Mouse (Mus musculus): Measurements from ENCODE around the gene Rptn. TPM values are rescaled to one million over a fixed set of nuclear protein-coding genes. Genes with fewer than 3 reads are reported as not detected.
A peak's percentile ranks its signal among the peaks of the same experiment; 100 is the strongest.
"Not testable (repeated sequence)": the region's sequence is repeated elsewhere in the genome, so short reads cannot be mapped to it uniquely, and the experiment has no call there.

Rptn gene
- polyA plus RNA-seq, 1 experiment from 2014 or later = not detected

DNA sequence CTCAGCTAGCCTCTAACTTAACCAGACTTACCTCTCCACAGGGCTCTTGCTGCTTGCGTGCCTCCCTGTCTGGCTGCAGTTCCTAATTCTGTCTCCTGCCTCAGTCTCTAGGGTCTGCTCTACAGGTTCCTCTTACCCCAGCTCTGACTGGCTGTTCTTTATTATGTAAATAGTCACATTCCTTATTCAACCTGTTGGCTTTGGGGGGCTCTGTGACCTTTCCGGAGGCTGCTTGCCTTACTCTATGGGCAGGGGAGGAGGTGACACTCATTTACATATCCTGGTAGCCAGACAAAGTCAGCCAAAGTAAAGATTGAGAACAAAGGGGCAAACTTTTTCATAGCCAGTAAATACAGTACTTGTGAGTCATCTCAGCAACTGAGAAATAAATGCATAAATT, 18.4 kb downstream of the Rptn start:
- Histone ChIP-seq H3K4me2 (no peak overlapping the region), H3K9ac (no peak overlapping the region), H3K9me3 (no peaks in the 10 kb centered on the region), H3K4me1 (no peaks in the 10 kb centered on the region), H3K4me3 (no peak overlapping the region), H3K27ac (no peak overlapping the region), H3K36me3 (no peaks in the 10 kb centered on the region), H3K27me3 (no peaks in the 10 kb centered on the region)
- no peak for ATAC-seq (ENCODE audit: borderline replicate concordance, extremely low read depth, low FRiP score, low TSS enrichment)
- WGBS = 20% methylated on average over 2 of the region's 2 CpGs

DNA sequence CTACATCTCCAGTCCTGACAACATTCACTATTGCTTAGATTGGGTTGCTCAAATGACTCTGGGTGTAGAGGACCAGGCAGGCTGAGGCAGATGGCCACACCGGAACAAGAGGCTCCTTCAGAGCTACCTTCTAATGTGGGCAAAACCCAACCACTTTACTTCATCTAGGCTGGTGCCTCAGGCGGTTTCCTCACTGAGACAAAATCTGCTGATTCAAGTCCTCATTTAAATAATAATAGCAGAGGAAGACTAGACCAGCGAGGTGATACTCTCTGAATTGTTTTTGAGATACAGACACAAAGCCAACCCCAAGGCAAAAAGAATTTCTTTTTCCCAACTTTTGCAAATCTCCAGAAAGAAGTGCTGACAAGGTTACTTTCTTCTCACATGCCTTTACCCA, 38.2 kb downstream of the Rptn start:
- Histone ChIP-seq H3K27me3 (no peaks in the 10 kb centered on the region), H3K4me2 (no peak overlapping the region), H3K4me3 (no peak overlapping the region), H3K9me3 (no peaks in the 10 kb centered on the region), H3K9ac (no peak overlapping the region), H3K27ac (no peak overlapping the region), H3K36me3 (no peaks in the 10 kb centered on the region), H3K4me1 (no peaks in the 10 kb centered on the region)
- 66% methylated on average over 3 of the region's 3 CpGs for WGBS
- ATAC-seq (ENCODE audit: borderline replicate concordance, extremely low read depth, low FRiP score, low TSS enrichment) = no peak

DNA sequence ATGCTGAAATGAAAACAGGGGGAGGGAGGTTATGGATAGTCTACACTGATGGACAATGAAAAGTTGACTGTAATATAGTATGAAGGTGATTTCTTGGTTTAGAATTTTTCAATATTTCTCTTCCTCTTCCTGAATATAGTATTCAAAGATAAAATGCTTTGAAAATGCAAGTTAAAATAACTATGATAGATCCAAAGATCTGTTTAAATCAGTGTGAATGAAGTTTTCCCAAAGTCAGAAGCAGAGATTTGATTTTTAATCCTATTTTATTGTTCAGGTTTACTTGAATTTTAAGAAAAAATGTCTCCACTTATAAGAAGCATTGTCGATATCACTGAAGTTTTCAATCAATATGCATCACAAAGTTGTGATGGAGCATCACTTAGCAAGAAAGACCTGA, 48.5 kb downstream of the Rptn start, which contains the start of gene Tchh:
Gene Tchh (plus strand): TSS at position 301 of the 400 bp plus-strand sequence.
- no peak for ATAC-seq (ENCODE audit: borderline replicate concordance, extremely low read depth, low FRiP score, low TSS enrichment)
- Histone ChIP-seq H3K4me1 (peaks cover 25% of the 10 kb centered on the region), H3K27ac (no peak within 1 kb of the TSS), H3K4me3 (peak within 1 kb of the TSS; percentile 58), H3K27me3 (peaks cover 37% of the 10 kb centered on the region), H3K4me2 (peak within 1 kb of the TSS; percentile 95), H3K9ac (no peak within 1 kb of the TSS), H3K9me3 (no peaks in the 10 kb centered on the region), H3K36me3 (no peaks in the 10 kb centered on the region)
- 90% methylated on average over 1 of the region's 1 CpGs for WGBS

DNA sequence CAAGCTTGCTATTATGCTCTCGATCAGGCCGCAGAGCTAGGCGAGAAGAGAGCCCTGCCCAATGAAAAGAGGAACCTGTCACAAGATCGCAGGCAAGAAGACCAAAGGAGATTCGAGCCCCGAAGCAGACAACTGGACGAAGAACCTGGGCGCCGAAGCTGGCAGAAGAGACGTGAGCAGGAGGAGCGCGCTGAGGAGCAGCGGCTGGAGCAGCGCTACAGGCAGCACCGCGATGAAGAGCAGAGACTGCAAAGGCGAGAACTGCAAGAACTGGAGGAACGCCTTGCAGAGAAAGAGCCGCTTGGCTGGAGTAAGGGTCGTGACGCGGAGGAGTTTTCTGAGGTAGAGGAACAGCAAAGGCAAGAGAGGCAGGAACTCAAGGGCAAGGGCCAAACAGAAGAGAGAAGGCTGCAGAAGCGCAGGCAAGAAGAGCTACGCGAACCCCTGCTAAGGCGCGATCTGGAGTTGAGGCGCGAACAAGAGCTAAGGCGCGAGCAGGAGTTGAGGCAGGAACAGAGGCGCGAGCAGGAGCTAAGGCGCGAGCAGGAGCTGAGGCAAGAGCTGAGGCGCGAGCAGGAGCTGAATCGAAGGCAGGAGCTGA, 50.1 kb downstream of the Rptn start:
- Histone ChIP-seq H3K9ac (peak overlapping the region; percentile 40), H3K27ac (peak overlapping the region; percentile 73; the same call in 1 of the 2 replicates), H3K4me1 (peaks cover 29% of the 10 kb centered on the region), H3K4me2 (peak overlapping the region; percentile 95), H3K9me3 (no peaks in the 10 kb centered on the region), H3K36me3 (no peaks in the 10 kb centered on the region), H3K4me3 (peak overlapping the region; percentile 58), H3K27me3 (peaks cover 41% of the 10 kb centered on the region)
- WGBS = under 1% methylated on average over 38 of the region's 38 CpGs
- no peak for ATAC-seq (ENCODE audit: borderline replicate concordance, extremely low read depth, low FRiP score, low TSS enrichment)

DNA sequence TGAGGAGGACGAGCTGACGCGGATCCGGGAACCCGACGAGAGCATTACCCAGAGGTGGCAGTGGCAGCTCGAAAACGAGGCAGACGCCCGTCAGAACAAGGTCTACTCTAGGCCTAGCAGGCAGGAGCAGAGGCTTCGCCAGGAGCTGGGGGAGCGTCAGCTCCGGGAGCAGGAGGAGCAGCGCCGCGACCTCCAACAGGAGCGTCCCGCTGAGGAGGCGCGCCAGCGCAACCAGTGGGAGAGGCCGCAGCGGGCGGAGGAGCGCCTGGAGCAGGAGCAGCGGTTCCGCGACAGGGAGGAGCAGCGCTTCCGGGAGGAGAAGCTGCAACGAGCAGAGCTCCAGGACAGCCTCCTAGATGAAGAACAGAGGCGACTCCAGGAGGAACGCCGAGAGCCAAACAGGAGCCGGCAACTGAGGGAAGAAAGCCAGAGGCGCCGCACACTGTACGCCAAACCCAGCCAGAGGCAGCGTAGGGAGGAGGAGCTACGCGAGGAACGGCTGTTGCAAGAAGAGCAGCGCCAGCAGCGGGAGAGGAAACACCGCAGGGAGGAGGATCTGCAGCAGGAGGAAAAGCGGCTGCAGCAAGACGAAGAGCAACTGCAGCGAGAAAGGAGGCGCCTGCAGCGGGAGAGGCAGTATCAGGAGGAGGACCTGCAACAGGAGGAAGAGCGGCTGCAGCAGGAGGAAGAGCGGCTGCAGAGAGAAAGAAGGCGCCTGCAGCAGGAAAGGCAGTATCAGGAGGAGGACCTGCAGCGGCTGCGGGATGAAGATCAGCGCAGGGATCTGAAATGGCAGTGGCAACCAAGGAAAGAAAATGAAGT, 51.1 kb downstream of the Rptn start:
- peak overlapping the region; percentile 40 for H3K9ac ChIP-seq
- H3K27ac ChIP-seq = peak overlapping the region; percentile 73
- H3K4me3 ChIP-seq = peak overlapping the region; percentile 58
- H3K9me3 ChIP-seq = no peaks in the 10 kb centered on the region
- under 1% methylated on average over 56 of the region's 56 CpGs for WGBS
- no peaks in the 10 kb centered on the region for H3K36me3 ChIP-seq
- ATAC-seq (ENCODE audit: borderline replicate concordance, extremely low read depth, low FRiP score, low TSS enrichment) = peak; percentile 81
- H3K4me2 ChIP-seq = peak overlapping the region; percentile 95
- H3K27me3 ChIP-seq = peaks cover 41% of the 10 kb centered on the region
- peaks cover 29% of the 10 kb centered on the region for H3K4me1 ChIP-seq

DNA sequence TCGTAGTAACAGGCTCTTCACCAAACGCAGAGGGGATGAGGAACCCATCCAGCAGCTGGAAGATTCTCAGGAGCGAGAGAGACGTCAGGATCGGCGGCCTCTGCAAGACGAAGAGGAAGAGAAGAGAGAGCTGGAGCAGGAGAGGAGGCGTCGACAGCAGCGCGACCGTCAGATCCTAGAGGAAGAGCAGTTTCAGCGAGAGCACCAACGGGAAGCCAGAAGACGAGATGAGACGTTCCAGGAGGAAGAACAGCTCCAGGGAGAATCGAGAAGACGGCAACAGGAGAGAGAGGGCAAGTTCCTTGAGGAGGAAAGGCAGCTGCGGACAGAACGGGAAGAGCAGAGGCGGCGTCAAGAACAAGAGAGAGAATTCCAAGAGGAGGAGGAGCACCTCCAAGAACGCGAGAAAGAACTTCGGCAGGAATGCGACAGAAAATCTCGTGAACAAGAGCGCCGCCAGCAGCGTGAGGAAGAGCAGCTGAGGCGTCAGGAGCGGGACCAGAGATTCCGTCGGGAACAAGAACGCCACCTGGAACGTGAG, 51.7 kb downstream of the Rptn start:
- Histone ChIP-seq H3K4me3 (peak overlapping the region; percentile 58), H3K4me2 (peak overlapping the region; percentile 95), H3K9ac (peak overlapping the region; percentile 40; the same call in 1 of the 2 replicates), H3K27ac (peak overlapping the region; percentile 73), H3K4me1 (peaks cover 29% of the 10 kb centered on the region), H3K36me3 (no peaks in the 10 kb centered on the region), H3K9me3 (no peaks in the 10 kb centered on the region), H3K27me3 (peaks cover 41% of the 10 kb centered on the region)
- WGBS = under 1% methylated on average over 36 of the region's 36 CpGs
- ATAC-seq (ENCODE audit: borderline replicate concordance, extremely low read depth, low FRiP score, low TSS enrichment) = 0 out of 2 replicates have a peak, but pooled peaks have one; percentile 8

DNA sequence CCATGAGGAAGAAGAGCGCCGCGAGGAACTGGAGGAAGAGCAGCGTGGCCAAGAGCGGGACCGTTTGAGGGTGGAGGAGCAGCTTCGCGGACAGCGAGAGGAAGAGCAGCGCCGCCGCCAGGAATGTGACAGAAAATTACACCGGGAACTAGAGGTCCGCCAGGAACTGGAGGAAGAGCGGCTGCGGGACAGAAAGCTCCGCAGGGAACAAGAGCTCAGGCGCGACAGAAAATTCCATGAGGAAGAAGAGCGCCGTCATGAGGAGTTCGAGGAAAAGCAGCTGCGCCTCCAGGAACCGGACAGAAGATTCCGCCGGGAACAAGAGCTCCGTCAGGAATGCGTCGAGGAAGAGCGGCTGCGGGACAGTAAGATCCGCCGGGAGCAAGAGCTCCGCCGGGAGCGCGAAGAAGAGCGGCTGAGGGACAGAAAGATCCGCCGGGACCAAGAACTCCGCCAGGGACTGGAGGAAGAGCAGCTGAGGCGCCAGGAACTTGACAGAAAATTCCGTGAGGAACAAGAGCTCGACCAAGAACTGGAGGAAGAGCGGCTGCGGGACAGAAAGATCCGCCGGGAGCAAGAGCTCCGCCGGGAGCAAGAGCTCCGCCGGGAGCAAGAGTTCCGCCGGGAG, 52.7 kb downstream of the Rptn start:
- Histone ChIP-seq H3K9me3 (no peaks in the 10 kb centered on the region), H3K27ac (peak overlapping the region; percentile 69; the same call in 1 of the 2 replicates), H3K27me3 (peaks cover 37% of the 10 kb centered on the region), H3K9ac (peak overlapping the region; percentile 52), H3K36me3 (no peaks in the 10 kb centered on the region), H3K4me2 (peak overlapping the region; percentile 95), H3K4me3 (peak overlapping the region; percentile 58), H3K4me1 (peaks cover 29% of the 10 kb centered on the region)
- WGBS = 1% methylated on average over 54 of the region's 54 CpGs
- ATAC-seq (ENCODE audit: borderline replicate concordance, extremely low read depth, low FRiP score, low TSS enrichment) = no peak

DNA sequence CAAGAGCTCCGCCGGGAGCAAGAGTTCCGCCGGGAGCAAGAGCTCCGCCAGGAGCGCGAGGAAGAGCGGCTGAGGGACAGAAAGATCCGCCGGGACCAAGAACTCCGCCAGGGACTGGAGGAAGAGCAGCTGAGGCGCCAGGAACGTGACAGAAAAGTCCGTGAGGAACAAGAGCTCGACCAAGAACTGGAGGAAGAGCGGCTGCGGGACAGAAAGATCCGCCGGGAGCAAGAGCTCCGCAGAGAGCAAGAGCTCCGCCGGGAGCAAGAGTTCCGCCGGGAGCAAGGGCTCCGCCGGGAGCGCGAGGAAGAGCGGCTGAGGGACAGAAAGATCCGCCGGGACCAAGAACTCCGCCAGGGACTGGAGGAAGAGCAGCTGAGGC, 53.2 kb downstream of the Rptn start:
- H3K27ac ChIP-seq = peak overlapping the region; percentile 69
- WGBS = under 1% methylated on average over 32 of the region's 32 CpGs

DNA sequence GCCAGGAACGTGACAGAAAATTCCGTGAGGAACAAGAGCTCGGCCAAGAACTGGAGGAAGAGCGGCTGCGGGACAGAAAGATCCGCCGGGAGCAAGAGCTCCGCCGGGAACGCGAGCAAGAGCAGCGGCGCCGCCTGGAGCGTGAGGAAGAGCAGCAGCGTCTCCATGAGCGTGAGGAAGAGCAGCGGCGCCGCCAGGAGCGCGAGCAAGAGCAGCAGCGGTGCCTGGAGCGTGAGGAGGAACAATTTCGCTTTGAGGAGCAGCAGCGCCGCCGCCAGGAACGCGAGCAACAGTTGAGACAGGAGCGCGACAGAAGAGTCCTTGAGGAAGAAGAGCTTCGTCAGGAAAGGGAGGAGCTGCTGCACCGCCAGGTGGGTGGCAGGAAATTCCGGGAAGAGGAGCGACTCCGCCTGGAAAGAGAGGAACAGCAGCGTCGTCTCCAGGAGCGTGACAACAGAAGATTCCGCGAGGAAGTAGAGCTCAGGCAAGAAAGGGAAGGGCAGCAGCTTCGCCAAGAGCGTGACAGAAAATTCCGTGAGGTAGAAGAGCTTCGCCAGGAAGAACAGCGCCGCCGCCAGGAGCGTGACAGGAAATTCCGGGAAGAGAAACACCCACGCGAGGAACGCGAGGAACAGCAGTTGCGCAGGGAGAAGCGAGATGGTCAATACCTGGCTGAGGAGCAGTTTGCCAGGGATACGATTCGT, 53.8 kb downstream of the Rptn start:
- H3K4me3 ChIP-seq = peak overlapping the region; percentile 58
- H3K36me3 ChIP-seq = no peaks in the 10 kb centered on the region
- ATAC-seq (ENCODE audit: borderline replicate concordance, extremely low read depth, low FRiP score, low TSS enrichment) = peak; percentile 49; the same call in 1 of the 2 replicates
- peaks cover 35% of the 10 kb centered on the region for H3K27me3 ChIP-seq
- H3K4me1 ChIP-seq = peaks cover 29% of the 10 kb centered on the region
- WGBS = under 1% methylated on average over 59 of the region's 59 CpGs
- H3K27ac ChIP-seq = peak overlapping the region; percentile 69
- peak overlapping the region; percentile 52 for H3K9ac ChIP-seq
- no peaks in the 10 kb centered on the region for H3K9me3 ChIP-seq
- H3K4me2 ChIP-seq = peak overlapping the region; percentile 95

More for the DNA sequence above, 53.2 kb downstream of the Rptn start:
- H3K4me2 ChIP-seq = peak overlapping the region; percentile 95
- H3K9ac ChIP-seq = peak overlapping the region; percentile 52
- not testable (repeated sequence) for ATAC-seq (ENCODE audit: borderline replicate concordance, extremely low read depth, low FRiP score, low TSS enrichment); H3K9me3 ChIP-seq; H3K36me3 ChIP-seq
- H3K4me3 ChIP-seq = peak overlapping the region; percentile 58
- H3K27me3 ChIP-seq = peaks cover 37% of the 10 kb centered on the region
- peaks cover 29% of the 10 kb centered on the region for H3K4me1 ChIP-seq

All from lung, embryonic 15.5 days (tissue).